ENCODE assay signal across 8 mouse cellular contexts in genomic region chr15:7084780-7085497, GRCm38 (mm10). TPM values are rescaled to one million over a fixed set of nuclear protein-coding genes. Genes with fewer than 3 reads are reported as not detected.
A peak's percentile ranks its signal among the peaks of the same experiment; 100 is the strongest.
DNase-seq lines count a peak whose midpoint lies in the region; ATAC-seq and TF ChIP-seq lines count a peak whose summit lies in the region.

No protein-coding gene starts in this region.

- no peak for ATAC-seq in hindbrain, embryonic 13.5 days (ENCODE audit: low FRiP score)
- ATAC-seq in hindbrain, embryonic 11.5 days (ENCODE audit: low FRiP score) = no peak
- peak; percentile 37; the same call in 1 of the 2 replicates for ATAC-seq in embryonic facial prominence, embryonic 12.5 days (ENCODE audit: insufficient number of reproducible peaks, insufficient read depth, low FRiP score, low TSS enrichment)

- no peaks in the 10 kb centered on the region for H3K9me3 ChIP-seq in hindbrain, embryonic 13.5 days
- no peaks in the 10 kb centered on the region for H3K9me3 ChIP-seq in hindbrain, embryonic 11.5 days (ENCODE audit: control insufficient read depth, low read length)
- H3K9me3 ChIP-seq in CH12.LX (replicated peaks; ENCODE audit: low read length) = no peaks in the 10 kb centered on the region
- no peaks in the 10 kb centered on the region for H3K9me3 ChIP-seq in embryonic facial prominence, embryonic 12.5 days

- H3K79me2 ChIP-seq in CH12.LX (replicated peaks; ENCODE audit: control insufficient read depth, extremely low read depth, insufficient read depth, poor library complexity, severe bottlenecking) = no peaks in the 10 kb centered on the region

- no peak overlapping the region for H3K27ac ChIP-seq in hindbrain, embryonic 13.5 days
- no peak overlapping the region for H3K27ac ChIP-seq in hindbrain, embryonic 11.5 days (ENCODE audit: low read depth, low read length)
- H3K27ac ChIP-seq in CH12.LX (ENCODE audit: insufficient read depth, low read depth) = no peak overlapping the region
- H3K27ac ChIP-seq in embryonic facial prominence, embryonic 12.5 days = no peak overlapping the region

- no peak for TF ChIP-seq CTCF in CH12.LX (conservative IDR thresholded peaks at IDR 0.05 in 1 of 2, IDR thresholded peaks at IDR 0.05 in 1 of 2; ENCODE audit: low read depth in 2 of 2, low read length in 2 of 2)

- TF ChIP-seq POLR2A in CH12.LX (IDR thresholded peaks at IDR 0.05; ENCODE audit: low read depth, low read length) = no peak

- 42% methylated on average over 8 of the region's 8 CpGs for WGBS in hindbrain, embryonic 13.5 days
- 59% methylated on average over 8 of the region's 8 CpGs for WGBS in hindbrain, embryonic 11.5 days
- 40% methylated on average over 8 of the region's 8 CpGs for WGBS in embryonic facial prominence, embryonic 12.5 days

- H3K9ac ChIP-seq in hindbrain, embryonic 13.5 days = peak overlapping the region; percentile 13; the same call in 1 of the 2 replicates
- H3K9ac ChIP-seq in hindbrain, embryonic 11.5 days (ENCODE audit: low read depth, low read length) = no peak overlapping the region
- no peak overlapping the region for H3K9ac ChIP-seq in CH12.LX (ENCODE audit: insufficient read depth, low read depth)
- no peak overlapping the region for H3K9ac ChIP-seq in embryonic facial prominence, embryonic 12.5 days

- DNase-seq in hindbrain, embryonic 11.5 days (ENCODE audit: low spot score) = no peak
- DNase-seq in CH12.LX (ENCODE audit: extremely low read depth) = peak; percentile 74
- peak; percentile 51 for DNase-seq in lung, postnatal 36 days
- DNase-seq in cerebellum, adult 18-20 months = no peak
- DNase-seq in right cerebral cortex, postnatal 14 days = no peak
- DNase-seq in left cerebral cortex, postnatal 4 days = no peak

- 0 out of 2 replicates have a peak, but pooled peaks cover 4% of the 10 kb centered on the region for H3K27me3 ChIP-seq in hindbrain, embryonic 13.5 days
- H3K27me3 ChIP-seq in hindbrain, embryonic 11.5 days (ENCODE audit: control insufficient read depth, insufficient read depth, low read length) = no peaks in the 10 kb centered on the region
- peaks cover 4% of the 10 kb centered on the region for H3K27me3 ChIP-seq in CH12.LX (replicated peaks)
- no peaks in the 10 kb centered on the region for H3K27me3 ChIP-seq in embryonic facial prominence, embryonic 12.5 days

- intact Hi-C loops in left cerebral cortex, postnatal 4 days (cut with DNase I) = no loop called here

- no peak for TF ChIP-seq RAD21 in CH12.LX (IDR thresholded peaks at IDR 0.05; ENCODE audit: low read depth, low read length)

- H3K4me1 ChIP-seq in hindbrain, embryonic 13.5 days (replicated peaks) = peaks cover 10% of the 10 kb centered on the region
- no peaks in the 10 kb centered on the region for H3K4me1 ChIP-seq in hindbrain, embryonic 11.5 days (replicated peaks; ENCODE audit: control insufficient read depth, insufficient read depth, low read length)
- peaks cover 0 to 44% of the 10 kb centered on the region in 2 experiments; a peak in 2 of 4 replicates for H3K4me1 ChIP-seq in CH12.LX (ENCODE audit: control insufficient read depth in 1 of 2, insufficient read depth in 2 of 2)
- H3K4me1 ChIP-seq in embryonic facial prominence, embryonic 12.5 days = peaks cover 20% of the 10 kb centered on the region; the same call in 1 of the 2 replicates

- H3K4me2 ChIP-seq in hindbrain, embryonic 13.5 days = no peak overlapping the region
- H3K4me2 ChIP-seq in hindbrain, embryonic 11.5 days (replicated peaks; ENCODE audit: low read depth, low read length) = no peak overlapping the region
- H3K4me2 ChIP-seq in CH12.LX (ENCODE audit: insufficient read depth, low read depth, poor library complexity, severe bottlenecking) = no peak overlapping the region
- no peak overlapping the region for H3K4me2 ChIP-seq in embryonic facial prominence, embryonic 12.5 days (replicated peaks)

- H3K36me3 ChIP-seq in hindbrain, embryonic 13.5 days = no peaks in the 10 kb centered on the region
- H3K36me3 ChIP-seq in hindbrain, embryonic 11.5 days (ENCODE audit: control insufficient read depth, insufficient read depth, low read length) = no peaks in the 10 kb centered on the region
- no peaks in the 10 kb centered on the region for H3K36me3 ChIP-seq in CH12.LX (replicated peaks in 1 of 2; ENCODE audit: control insufficient read depth in 1 of 2, insufficient read depth in 1 of 2, low read length in 1 of 2)
- H3K36me3 ChIP-seq in embryonic facial prominence, embryonic 12.5 days = no peaks in the 10 kb centered on the region

- no peak overlapping the region for H3K4me3 ChIP-seq in hindbrain, embryonic 13.5 days
- no peak overlapping the region for H3K4me3 ChIP-seq in hindbrain, embryonic 11.5 days (ENCODE audit: low read depth, low read length)
- H3K4me3 ChIP-seq in CH12.LX (replicated peaks in 1 of 3; ENCODE audit: low read depth in 2 of 3, low read length in 2 of 3, poor library complexity in 1 of 3) = no peak overlapping the region
- H3K4me3 ChIP-seq in embryonic facial prominence, embryonic 12.5 days = no peak overlapping the region

- in situ Hi-C loops in CH12.LX (cut with MboI; ENCODE audit: low pct_ligation_motif_present, low pct_unique_long_range_greater_than_20kb, low sequenced_read_pairs) = no loop called here

- peak; percentile 72 for TF ChIP-seq EP300 in CH12.LX (IDR thresholded peaks at IDR 0.05; ENCODE audit: low read length)

- dilution Hi-C loops in CH12.LX (cut with MboI; ENCODE audit: extremely low pct_ligation_motif_present, extremely low pct_unique_long_range_greater_than_20kb, low sequenced_read_pairs) = no loop called here

TF ChIP-seq in CH12.LX, 34 proteins besides CTCF, POLR2A, EP300 and RAD21:
- TF ChIP-seq ZKSCAN1 (IDR thresholded peaks at IDR 0.05; ENCODE audit: borderline replicate concordance, low read depth, low read length) (no peak), MXI1 (IDR thresholded peaks at IDR 0.05; ENCODE audit: low read depth, low read length) (no peak), SIN3A (IDR thresholded peaks at IDR 0.05; ENCODE audit: low read length) (0 out of 2 replicates have a peak, but pooled peaks have one; percentile 8), PAX5 (IDR thresholded peaks at IDR 0.05; ENCODE audit: low read length) (no peak), IRF4 (IDR thresholded peaks at IDR 0.05; ENCODE audit: low read depth, low read length) (0 out of 2 replicates have a peak, but pooled peaks have one; percentile 12), NELFE (IDR thresholded peaks at IDR 0.05; ENCODE audit: low read depth, low read length) (no peak), CHD2 (IDR thresholded peaks at IDR 0.05; ENCODE audit: low read length) (no peak), TCF12 (IDR thresholded peaks at IDR 0.05; ENCODE audit: low read depth, low read length) (peak; percentile 66; the same call in 1 of the 2 replicates)

RNA-seq across cellular contexts. Expression of gene Lifr, which starts 5.5 kb away (rescaled TPM):
- 17.2 and 19.1 TPM in 2 replicates for polyA plus RNA-seq in hindbrain, embryonic 13.5 days (2015; fragmentation: Nextera tagmentation; extraction: Ambion mirVana)
- polyA plus RNA-seq in hindbrain, embryonic 11.5 days (2014; fragmentation: Nextera tagmentation; extraction: Ambion mirVana) = 20.1 and 24.9 TPM in 2 replicates
- total RNA-seq in CH12.LX (2012; rRNA removed) (not detected in 2 replicates), CH12.LX (2014; rRNA removed) (0.03 and 0.11 TPM in 2 replicates)
- not detected in 2 replicates for polyA plus RNA-seq in CH12.LX (2012; ENCODE audit: insufficient read length, low read depth)
- polyA plus RNA-seq in embryonic facial prominence, embryonic 12.5 days (2016; fragmentation: Nextera tagmentation; extraction: Ambion mirVana) = 17.5 and 18.3 TPM in 2 replicates
- 10 to 100 TPM; 27.4 to 28.0 TPM for total RNA-seq in left cerebral cortex, postnatal 4 days (2021)

Comparison
In these comparisons a context has a peak if more than half of its experiments do, and no peak if none do; other contexts are left out.
1. DNase-seq: peak in CH12.LX (single experiment) and lung, postnatal 36 days (single experiment); none in hindbrain, embryonic 11.5 days (single experiment), cerebellum, adult 18-20 months (0 of 2), right cerebral cortex, postnatal 14 days (single experiment) and left cerebral cortex, postnatal 4 days (single experiment).
2. RNA of gene Lifr, which starts 5.5 kb away (polyA plus RNA-seq): 20.1 to 24.9 TPM in hindbrain, embryonic 11.5 days, 17.2 to 19.1 TPM in hindbrain, embryonic 13.5 days and 17.5 to 18.3 TPM in embryonic facial prominence, embryonic 12.5 days; not detected in CH12.LX; every median in the first group is over 10 times any median in the second.